Mouse (Mus musculus) c-Kit-positive CD71-positive TER-119-positive erythroid progenitor cells, embryonic 14.5 days (primary cell): ENCODE measurements around the gene Prdx6.
"Not testable (repeated sequence)": the region's sequence is repeated elsewhere in the genome, so short reads cannot be mapped to it uniquely, and the experiment has no call there.

Source experiments
- DNase-seq: peaks from one replicate; pipeline ENCODE4 v3.0.0-alpha.2; 2013; ENCODE audit warnings: low spot score

The Prdx6 gene

DNA sequence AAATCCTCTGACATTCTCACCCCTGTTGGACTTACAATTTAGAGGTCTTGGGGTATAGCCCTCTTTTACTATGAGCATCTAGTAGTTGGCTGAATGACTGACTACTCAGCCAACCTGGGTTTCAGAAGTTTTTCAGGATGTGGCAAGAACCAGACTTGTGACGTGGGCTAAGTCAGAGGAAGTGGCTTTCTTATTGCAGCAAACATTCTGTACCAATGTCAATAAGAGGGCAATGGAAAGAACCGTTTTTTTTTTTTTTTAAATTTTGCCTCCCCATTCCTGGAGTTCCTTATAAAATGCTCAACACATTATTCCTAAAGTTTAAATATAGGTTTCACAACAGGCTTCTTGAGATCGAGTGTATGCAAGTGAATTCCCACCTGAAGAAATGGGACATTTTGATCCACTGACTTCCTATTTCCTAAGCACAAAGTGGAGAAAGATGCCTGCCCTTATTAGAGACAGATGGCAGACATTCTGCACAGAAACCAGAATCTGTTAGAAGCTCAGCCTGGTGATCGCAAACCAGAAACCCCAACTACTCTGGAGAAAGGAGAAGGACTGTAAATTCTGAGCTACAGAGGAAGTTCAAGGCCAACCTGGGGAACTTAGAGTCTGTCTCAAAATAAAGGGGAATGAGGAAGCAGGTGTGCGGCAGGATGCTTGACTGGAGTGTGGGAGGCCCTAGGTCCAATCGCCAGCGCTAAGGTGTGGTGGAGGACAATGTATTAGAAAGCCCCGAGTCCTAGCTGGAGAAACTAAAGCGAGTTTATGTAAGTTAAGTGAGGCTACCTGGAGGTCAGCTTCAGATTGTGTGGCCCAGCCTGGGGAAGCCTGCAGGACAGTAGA lies 622 bp upstream of the Prdx6 start:
- DNase-seq = peak; percentile 23

DNA sequence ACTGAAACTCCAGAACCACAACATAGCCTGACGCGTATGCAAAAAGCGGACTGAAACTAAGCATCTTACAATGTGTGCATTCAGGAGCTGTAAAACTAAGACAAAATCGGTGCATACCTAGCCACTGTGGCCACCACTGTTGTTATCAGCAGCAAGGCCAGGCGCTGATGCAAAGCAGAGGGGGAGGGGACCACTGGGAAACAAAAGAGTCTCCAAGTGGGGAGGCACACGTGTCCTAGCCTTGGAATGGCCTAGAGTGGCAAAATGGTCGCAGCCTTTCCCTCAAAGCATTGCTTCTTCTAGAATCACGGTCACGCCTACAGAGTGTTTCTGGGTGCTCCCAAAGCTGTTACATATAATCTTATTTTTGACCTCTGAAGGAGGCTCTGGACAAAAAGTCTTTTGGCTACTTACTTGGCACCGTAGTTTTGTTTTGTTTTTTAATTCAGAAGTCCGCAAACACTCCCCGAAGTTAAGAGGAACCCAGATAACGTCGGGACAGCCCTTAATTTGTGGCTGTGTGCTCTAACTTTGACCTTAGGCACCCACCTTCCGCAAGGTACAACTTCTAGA lies 902 bp downstream of the Prdx6 start:
- DNase-seq = peak; percentile 44

DNA sequence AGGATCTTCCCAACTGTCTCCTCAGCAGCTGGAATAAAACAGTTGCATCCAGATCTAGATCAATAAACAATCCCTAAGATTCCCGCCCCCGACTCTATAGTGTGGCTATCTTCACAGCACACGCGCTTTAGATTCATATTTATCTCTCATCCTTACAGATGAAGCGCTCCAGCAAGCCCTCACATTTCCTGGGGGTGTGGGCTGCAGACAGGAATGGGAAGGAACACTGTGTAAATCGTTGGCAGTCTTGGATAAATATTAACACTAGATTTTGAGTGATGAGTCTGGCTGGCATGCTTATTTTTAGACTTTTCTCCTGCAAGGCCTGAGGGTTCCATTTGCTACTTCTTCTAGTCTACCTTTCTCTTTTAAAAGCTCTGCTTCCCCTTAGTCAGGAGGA lies 1.6 kb downstream of the Prdx6 start:
- peak; percentile 45 for DNase-seq

DNA sequence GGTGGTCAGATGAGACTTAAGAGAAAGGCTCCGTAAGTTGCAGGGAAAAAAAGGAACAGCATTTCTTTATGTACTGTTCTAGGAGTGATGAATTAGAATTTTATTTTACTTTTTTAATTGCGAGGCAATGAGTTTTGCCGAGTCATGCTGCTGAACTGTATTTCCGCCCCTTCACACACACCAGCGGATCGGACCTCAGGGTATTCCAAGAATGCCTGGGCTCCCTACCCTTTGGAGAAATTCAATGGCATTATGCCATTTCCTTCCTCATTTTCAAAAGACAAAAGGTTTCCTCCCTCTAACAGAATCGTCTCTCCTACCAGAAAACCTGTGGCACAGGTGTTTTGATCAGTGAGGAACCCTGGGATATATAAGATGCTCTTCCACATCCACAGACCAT lies 2.3 kb downstream of the Prdx6 start:
- peak; percentile 17 for DNase-seq

DNA sequence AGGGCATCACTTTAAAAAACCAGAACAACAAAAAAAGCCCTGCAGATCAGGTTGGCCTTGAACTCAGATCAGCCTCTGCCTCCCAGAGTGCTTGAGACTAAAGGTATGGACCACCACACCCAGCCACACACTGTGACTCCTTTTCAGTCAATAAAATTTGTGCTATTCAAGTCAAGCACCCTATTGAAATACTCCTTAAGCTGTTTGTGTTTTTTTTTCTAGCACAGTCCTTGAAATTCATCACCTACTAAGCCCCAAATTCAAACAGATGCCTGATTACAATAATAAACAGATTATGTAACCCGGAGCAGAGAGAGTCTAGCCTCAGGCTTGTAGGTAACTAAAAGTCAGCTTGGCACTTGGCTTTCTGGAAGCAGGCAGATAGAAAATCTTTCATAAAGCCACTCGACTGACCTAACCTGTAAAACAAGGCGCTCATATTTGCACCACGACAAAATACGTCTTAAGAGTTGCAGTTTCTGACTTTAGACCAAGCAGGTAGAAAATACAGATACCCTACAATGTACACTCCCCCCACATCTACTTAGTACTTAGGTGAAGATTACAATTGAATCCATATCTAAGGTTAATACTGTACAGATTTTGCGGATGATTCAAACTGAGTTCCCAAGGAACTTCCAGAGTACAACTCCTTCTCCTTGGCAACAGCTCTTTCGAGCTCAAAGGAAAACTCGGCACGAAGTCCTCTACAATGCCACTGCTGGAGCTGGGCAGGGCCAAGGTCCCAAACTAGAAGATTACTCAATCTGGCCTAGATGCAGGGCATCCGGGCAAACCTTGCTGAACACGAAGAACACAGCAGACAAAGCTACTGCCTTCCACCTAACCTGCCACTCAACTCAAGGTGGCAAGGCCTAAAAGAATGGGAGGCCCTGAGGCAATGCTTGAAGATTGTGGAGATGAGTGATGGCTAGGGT lies 3.1 kb downstream of the Prdx6 start:
- no peak for DNase-seq

DNA sequence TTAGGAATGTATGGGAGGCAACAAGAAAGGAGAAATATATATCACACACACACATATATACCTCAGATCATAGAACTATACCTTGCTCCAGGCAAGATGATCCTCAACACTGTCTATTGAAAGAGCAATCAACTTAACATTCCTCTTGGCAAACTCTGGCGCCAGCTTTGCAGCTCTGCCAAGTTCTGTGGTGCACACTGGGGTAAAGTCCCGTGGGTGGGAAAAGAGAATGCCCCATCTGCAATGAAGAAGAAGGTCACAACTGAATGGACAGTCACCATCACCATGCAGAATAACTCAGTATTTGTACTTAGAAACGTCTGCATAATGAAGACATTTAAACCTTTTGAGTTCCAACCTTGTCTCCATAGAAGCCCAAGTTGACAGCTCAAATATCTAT lies 3.8 kb downstream of the Prdx6 start:
- DNase-seq = no peak

DNA sequence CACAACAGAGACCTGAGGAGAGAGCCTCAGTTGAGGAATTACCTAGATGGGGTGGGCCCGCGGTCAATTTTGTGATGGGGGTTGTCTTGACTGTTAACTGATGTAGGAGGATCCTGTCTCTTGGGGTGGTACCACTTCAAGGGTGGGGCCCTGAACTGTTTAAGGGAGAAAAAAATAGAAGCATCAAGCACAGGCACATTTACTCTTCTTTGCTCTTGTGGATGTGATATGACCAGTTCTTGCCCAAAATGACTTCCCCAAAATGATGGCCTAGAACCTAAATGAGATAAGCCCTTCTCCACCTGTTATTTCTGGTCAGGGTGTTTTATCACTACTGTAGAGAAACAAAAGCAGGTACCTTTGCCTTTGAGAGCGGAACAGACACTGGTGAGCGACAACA lies 13.3 kb downstream of the Prdx6 start:
- DNase-seq = no peak

DNA sequence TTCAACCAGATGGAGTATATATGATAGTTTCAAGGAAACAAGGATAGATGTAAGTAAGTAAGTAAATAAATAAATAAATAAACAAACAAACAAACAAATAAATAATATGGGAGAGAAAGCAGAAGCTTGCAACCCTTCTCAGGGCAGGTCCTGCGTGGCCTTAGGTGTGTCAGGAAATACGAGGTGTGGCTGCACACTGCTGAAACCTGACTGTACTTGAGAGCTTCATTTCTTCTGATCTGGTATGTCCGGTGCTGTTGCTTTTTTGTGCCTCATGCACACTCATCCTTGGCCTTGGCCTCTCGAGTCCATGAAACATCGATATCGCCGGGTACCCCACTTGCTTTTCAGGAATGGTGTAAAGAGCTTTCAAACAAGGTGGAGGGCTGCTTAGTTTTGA lies 13.7 kb downstream of the Prdx6 start:
- no peak for DNase-seq

DNA sequence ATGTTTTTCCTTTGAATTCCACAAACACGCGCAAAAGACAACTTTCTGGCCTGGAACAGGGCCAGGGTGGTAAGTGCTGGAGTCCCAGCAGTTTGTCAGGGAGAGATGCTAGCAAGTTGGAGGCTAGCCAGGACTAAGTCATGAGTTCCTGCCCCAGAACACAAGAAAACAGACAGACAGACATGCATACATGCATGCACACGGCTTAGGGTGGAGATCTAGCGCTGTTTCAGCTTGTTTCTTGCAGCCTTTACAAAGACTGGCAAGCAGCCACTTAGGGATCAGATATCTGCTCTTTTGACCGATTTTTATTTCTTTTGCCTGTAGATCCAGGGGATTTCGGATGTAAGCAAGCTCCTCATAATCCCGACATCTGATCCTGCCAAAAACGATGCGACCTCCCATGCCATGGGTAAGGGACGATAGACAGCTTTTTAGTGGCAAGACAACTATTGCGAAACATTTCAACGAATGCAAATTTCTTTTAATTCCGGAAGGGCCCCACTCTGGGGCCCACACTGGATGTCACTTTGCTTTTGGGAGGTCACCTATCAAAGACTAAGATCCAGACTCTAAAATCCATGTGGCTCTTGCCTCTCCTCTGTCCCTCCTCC lies 17.7 kb downstream of the Prdx6 start:
- DNase-seq = no peak

DNA sequence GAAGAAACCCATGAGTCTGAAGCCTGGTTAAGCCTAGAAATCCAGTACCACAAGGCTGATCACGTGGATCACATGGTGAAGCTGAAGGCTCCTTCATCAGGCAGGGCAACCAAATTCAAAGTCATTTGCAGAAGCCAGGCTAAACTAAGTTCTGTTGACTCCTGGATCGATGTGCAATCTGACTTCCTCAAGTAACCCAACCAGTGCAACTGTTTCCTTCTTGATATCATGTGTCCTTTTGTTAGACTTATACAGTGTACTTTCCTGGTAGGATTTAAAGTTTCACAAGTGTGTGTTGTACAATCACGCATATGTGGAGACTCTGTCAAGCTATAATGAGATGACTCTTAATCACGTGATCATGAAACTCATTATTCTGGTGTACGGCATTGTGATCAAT lies 18.8 kb downstream of the Prdx6 start:
- no peak for DNase-seq

DNA sequence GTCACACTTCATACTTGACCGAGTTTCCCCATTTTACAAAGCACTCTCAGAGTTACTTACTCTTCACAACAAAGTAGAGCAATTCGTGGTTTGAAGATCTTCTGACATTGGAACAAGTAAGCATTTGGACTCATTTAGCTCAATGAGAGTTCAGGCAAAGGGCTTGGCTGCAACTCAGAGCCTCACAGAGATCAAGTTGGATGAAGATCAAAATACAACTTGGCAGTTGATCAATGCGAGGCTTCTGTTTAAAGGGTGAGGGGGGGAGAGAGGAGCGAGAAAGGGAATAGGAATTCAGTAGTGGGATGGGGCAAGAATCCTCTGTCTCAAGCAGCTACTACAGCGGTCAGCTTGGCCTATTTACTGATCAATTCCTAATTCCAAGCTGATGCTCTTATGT lies 26.2 kb downstream of the Prdx6 start:
- DNase-seq = no peak

DNA sequence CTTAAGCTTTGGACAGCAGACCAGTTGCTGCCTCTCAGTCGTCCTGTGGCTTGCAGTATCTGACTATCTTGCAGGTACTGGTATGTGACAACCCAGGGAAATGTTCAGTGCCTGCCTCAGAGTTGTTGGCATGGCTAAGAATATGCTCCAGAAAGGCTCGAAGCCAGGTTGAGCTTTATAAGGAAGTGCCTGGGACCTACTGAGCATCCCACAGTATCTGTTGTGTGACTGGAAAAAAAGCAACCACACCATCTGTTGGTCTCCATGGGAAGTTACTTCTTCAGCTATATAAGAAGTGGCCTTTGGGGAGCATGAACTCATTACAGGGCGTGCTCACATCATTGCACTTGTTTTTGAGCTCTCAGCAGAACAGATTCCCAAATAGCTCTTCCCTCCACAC lies 31.2 kb downstream of the Prdx6 start:
- no peak for DNase-seq

DNA sequence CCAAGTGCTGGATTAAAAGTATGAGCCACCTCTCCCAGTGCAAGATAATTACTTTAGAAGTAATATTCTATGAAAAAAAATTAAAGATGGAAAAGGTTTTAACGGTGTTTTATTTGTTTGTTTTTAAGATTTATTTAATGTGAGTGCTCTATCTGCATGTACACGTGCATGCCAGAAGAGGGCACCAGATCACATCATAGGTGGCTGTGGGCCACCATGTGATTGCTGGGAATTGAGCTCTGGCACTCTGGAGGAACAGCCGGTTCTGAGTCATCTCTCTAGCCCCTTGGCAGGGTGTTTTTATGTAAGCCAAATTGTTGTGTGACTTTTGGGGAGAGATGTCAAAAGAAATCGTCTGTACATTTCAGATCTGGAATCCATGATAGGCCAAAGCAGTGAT lies 36.6 kb downstream of the Prdx6 start:
- DNase-seq = peak; percentile 42

DNA sequence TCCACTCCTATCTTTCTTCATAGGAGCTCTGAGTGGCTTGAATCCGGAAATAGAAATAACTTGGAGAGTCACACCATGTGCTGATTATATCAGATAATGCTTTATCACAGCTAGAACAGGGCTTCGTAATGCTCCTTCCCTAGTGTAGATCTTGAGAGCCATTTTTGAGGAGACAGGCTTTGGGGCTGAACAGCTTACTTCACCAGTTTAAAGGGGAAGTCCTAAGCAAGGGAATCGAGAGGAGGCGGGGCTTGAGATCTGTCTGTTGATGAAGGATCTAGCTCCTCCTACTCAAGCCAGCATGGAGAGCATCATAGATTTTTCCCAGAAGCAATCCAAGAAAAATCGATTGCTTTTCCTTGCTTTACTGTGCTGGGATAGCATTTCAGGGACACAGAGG lies 51.2 kb downstream of the Prdx6 start:
- DNase-seq = peak; percentile 5

DNA sequence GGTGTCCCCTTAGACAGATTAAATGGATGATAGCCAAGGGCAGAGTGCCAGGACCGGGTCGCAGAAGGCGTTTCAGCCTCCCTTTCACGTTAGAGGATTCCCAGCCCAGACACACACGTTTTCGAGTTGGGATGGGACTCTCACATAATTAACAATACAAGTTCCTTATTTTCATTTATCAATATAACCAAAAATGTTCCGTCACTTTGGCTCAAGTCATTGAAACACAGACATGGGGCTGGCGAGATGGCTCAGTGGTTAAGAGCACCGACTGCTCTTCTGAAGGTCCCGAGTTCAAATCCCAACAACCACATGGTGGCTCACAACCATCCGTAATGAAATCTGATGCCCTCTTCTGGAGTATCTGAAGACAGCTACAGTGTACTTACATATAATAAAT lies 54.7 kb downstream of the Prdx6 start:
- DNase-seq = not testable (repeated sequence)

DNA sequence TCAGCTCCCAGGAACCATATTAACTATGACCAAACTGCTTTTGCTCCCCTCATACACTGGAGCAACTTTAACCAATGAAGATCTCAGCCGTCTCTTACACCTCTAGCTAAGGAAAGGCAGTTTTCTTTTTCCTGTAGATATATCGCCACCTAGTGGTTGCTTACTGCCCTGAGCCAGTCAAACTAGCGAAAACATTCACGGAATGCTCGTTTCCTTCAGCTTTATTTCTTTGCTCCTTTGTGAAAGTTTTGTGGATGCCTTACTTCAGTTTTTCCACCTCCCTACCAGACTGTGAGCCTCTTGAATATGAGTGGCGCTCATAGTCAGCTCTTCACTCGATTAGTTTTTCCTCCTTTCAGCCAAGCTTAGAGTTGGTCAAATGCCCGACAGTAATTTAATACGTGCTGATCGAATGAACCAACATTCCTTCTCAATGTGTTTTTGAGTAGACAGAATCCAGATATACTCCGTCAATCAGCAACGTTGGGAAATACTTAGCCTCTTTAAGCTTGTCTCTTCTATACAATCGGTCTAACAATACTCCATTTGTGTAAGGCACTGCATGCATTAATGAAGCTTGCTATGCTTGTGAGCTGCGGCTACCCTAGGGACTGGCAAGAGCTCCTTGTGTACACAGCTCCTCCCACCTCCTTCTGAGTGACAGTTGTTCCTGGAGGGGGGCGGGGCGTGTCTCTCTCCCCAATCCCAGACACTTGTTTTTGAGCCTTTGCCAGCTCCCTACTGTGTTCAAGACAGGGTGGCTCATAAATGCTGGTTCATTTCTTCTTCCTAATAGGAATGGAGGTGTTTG lies 55.3 kb downstream of the Prdx6 start:
- peak; percentile 76 for DNase-seq

DNA sequence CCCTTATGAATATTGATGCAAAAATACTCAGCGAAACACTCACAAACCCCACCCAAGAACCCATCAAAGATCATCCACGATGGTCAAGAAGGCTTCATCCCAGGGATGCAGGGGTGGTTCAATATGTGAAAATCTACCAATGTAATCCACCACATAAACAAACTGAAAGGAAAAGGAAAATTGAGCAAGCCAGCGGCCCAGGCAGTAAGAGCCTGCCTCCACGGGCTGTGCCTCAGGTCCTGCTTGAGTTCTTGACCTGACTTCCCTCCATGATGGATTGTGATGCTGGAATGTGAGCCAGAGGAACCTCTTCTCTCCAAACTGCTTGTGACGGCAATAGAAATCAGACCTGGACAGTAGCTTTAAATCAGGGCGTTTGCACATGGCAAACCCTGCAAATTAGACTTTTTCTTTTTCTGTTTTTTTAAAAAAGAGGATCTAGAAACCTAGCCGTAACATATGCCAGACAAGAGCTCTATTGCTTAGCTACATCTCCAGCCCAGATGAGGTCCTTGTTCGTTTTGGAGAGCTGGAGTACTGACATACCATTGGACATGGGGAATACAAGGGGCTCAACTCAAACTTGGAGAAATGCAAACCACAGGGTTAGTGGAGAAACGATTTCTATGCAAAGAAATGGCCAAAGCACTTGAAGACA lies 60.6 kb downstream of the Prdx6 start:
- DNase-seq = no peak
